Mouse (Mus musculus): ENCODE measurements around the gene Nek3. TPM values are rescaled to one million over a fixed set of nuclear protein-coding genes. Genes with fewer than 3 reads are reported as not detected.

The Nek3 gene
- polyA plus RNA-seq, 1 experiment, result 1.0 TPM

- Histone ChIP-seq H3K4me1 (ENCODE audit: control insufficient read depth, insufficient read depth, low read length) (0 out of 2 replicates have a peak, but pooled peaks cover 2% of the 10 kb centered on the region), H3K4me3 (ENCODE audit: control insufficient read depth, low read depth, low read length) (peak within 1 kb of the TSS; percentile 93), H3K27me3 (ENCODE audit: control insufficient read depth, insufficient read depth, low read length) (no peaks in the 10 kb centered on the region), H3K36me3 (ENCODE audit: control insufficient read depth, insufficient read depth, low read length) (no peaks in the 10 kb centered on the region), H3K27ac (ENCODE audit: control insufficient read depth, insufficient read depth, low read depth, low read length) (peak within 1 kb of the TSS; percentile 90)
- peak; percentile 94 for TF ChIP-seq CTCF (IDR thresholded peaks at IDR 0.05; ENCODE audit: control insufficient read depth, insufficient read depth, insufficient replicate concordance, low read depth, low read length)
- peak; percentile 11; the same call in 1 of the 2 replicates for TF ChIP-seq POLR2A (IDR thresholded peaks at IDR 0.05; ENCODE audit: control insufficient read depth, low read depth, low read length)
Measured at GRCm38 (mm10) chr8:22192660-22193431, 26.6 kb upstream of the Nek3 start, which contains the start of gene Vps36. TSS of gene Vps36 (plus strand) at chr8:22192809.

DNA sequence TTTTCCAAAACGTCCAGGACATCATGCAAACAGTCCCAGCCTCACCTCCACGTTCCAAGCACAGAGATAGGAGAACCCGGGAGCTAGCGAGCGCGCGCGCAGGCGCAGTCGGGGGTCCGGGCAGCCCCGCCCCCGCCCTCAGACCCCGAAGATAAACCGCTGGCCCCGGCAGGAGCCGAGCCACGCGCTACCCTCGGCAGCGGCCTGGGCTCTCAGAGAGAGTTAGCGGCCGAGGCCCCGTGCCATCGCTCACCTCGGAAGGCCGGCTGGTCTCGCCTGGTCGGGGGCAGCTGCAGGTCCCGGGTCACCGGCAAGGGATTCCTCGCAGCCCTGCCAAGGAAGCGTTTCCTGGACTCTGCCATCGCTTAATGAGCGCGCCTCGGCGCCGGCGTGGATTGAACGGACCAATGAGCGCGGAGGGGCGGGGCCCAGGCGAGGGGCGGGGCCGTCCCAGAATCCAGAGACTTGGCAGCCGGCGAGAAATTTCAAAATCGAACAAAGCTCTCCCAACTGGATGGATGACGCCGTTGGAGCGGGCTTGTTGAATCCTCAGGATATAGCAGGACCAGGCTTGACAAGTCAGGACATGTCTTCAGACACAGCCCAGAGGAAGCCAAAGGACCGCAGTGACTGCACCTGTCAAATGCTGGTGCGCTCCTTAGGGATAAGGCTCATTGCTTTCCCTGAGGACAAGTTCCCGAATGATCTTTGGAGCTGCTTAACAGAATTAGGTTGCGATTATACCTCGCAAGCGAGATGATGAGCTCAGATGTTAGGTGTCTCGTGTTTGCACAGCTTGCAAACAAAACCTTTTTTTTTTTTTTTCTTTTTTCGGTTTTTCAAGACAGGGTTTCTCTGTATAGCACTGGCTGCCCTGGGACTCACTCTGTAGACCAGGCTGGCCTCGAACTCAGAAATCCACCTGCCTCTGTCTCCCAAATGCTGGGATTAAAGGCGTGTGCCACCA, 19.5 kb upstream of the Nek3 start, which contains the start of gene Ckap2:
TSS of gene Ckap2 (minus strand) at position 389 of the 967 bp plus-strand sequence.
- Histone ChIP-seq H3K4me1 (ENCODE audit: control insufficient read depth, insufficient read depth, low read length) (peaks cover 7% of the 10 kb centered on the region), H3K36me3 (ENCODE audit: control insufficient read depth, insufficient read depth, low read length) (no peaks in the 10 kb centered on the region)

GRCm38 (mm10) chr8:22184884-22185283, 18.6 kb upstream of the Nek3 start:
- Histone ChIP-seq H3K4me3 (ENCODE audit: control insufficient read depth, low read depth, low read length) (peak overlapping the region; percentile 51), H3K27ac (ENCODE audit: control insufficient read depth, insufficient read depth, low read depth, low read length) (no peak overlapping the region), H3K36me3 (ENCODE audit: control insufficient read depth, insufficient read depth, low read length) (no peaks in the 10 kb centered on the region; the same call in 1 of the 2 replicates), H3K27me3 (ENCODE audit: control insufficient read depth, insufficient read depth, low read length) (no peaks in the 10 kb centered on the region), H3K4me1 (ENCODE audit: control insufficient read depth, insufficient read depth, low read length) (peaks cover 7% of the 10 kb centered on the region)
- TF ChIP-seq CTCF (IDR thresholded peaks at IDR 0.05; ENCODE audit: control insufficient read depth, insufficient read depth, insufficient replicate concordance, low read depth, low read length), result no peak
- no peak for TF ChIP-seq POLR2A (IDR thresholded peaks at IDR 0.05; ENCODE audit: control insufficient read depth, low read depth, low read length)

More for the DNA sequence above, 19.5 kb upstream of the Nek3 start, which contains the start of gene Ckap2:
- TF ChIP-seq CTCF (IDR thresholded peaks at IDR 0.05; ENCODE audit: control insufficient read depth, insufficient read depth, insufficient replicate concordance, low read depth, low read length) (no peak), POLR2A (IDR thresholded peaks at IDR 0.05; ENCODE audit: control insufficient read depth, low read depth, low read length) (peak; percentile 68)
- H3K4me3 ChIP-seq (ENCODE audit: control insufficient read depth, low read depth, low read length), result peak within 1 kb of the TSS; percentile 98
- H3K27me3 ChIP-seq (ENCODE audit: control insufficient read depth, insufficient read depth, low read length), result no peaks in the 10 kb centered on the region
- H3K27ac ChIP-seq (ENCODE audit: control insufficient read depth, insufficient read depth, low read depth, low read length), result peak within 1 kb of the TSS; percentile 98

GRCm38 (mm10) chr8:22175966-22176365, 9.7 kb upstream of the Nek3 start:
- Histone ChIP-seq H3K4me1 (ENCODE audit: control insufficient read depth, insufficient read depth, low read length) (no peaks in the 10 kb centered on the region), H3K27me3 (ENCODE audit: control insufficient read depth, insufficient read depth, low read length) (no peaks in the 10 kb centered on the region), H3K27ac (ENCODE audit: control insufficient read depth, insufficient read depth, low read depth, low read length) (no peak overlapping the region), H3K36me3 (ENCODE audit: control insufficient read depth, insufficient read depth, low read length) (peaks cover 1% of the 10 kb centered on the region; the same call in 1 of the 2 replicates), H3K4me3 (ENCODE audit: control insufficient read depth, low read depth, low read length) (no peak overlapping the region)
- TF ChIP-seq CTCF (IDR thresholded peaks at IDR 0.05; ENCODE audit: control insufficient read depth, insufficient read depth, insufficient replicate concordance, low read depth, low read length) (peak; percentile 49; the same call in 1 of the 2 replicates), POLR2A (IDR thresholded peaks at IDR 0.05; ENCODE audit: control insufficient read depth, low read depth, low read length) (no peak)

GRCm38 (mm10) chr8:22169167-22169566, 2.9 kb upstream of the Nek3 start:
- Histone ChIP-seq H3K27me3 (ENCODE audit: control insufficient read depth, insufficient read depth, low read length) (no peaks in the 10 kb centered on the region), H3K27ac (ENCODE audit: control insufficient read depth, insufficient read depth, low read depth, low read length) (no peak overlapping the region), H3K4me1 (ENCODE audit: control insufficient read depth, insufficient read depth, low read length) (no peaks in the 10 kb centered on the region), H3K4me3 (ENCODE audit: control insufficient read depth, low read depth, low read length) (no peak overlapping the region), H3K36me3 (ENCODE audit: control insufficient read depth, insufficient read depth, low read length) (no peaks in the 10 kb centered on the region)
- TF ChIP-seq CTCF (IDR thresholded peaks at IDR 0.05; ENCODE audit: control insufficient read depth, insufficient read depth, insufficient replicate concordance, low read depth, low read length), result no peak
- no peak for TF ChIP-seq POLR2A (IDR thresholded peaks at IDR 0.05; ENCODE audit: control insufficient read depth, low read depth, low read length)

DNA sequence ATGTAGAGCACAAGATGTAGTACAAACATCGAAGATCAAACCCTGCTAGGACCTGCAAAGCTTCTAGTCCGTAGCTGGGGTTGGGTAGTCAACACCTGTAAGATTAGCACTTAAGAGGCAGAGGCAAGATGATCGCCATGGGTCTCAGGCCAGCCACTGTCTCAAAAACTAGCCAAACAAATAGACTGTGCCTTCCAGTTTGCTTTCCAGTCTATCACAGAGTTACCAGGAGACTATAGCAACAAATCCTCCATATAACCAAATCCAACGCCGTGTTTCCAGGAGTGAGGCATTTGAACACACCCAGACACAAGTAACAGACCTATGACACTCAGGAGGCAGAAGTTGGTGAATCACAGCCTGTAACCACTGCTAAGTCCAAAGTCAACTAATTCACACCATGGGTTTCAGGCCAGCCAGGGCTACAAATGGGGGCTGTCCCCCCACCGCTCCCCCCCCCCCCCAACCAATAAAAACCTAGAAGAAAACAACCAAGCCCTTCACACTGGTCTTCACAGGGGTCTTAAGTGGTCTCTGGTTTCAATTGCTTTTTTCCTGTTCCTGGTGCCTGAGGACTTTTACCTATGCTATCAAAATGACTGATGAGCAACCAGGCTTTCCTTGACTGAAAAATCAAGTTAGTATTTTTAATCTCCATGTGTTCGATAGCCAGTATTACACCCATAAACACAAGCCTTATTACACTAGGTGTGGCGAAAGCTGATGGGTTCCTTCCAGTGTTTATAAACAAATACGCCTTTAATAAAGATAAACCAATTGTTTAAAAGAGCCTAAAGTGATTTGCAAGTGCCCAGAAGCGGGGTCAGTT, 770 bp downstream of the Nek3 start:
- TF ChIP-seq POLR2A (IDR thresholded peaks at IDR 0.05; ENCODE audit: control insufficient read depth, low read depth, low read length) (no peak), CTCF (IDR thresholded peaks at IDR 0.05; ENCODE audit: control insufficient read depth, insufficient read depth, insufficient replicate concordance, low read depth, low read length) (no peak)
- Histone ChIP-seq H3K27me3 (ENCODE audit: control insufficient read depth, insufficient read depth, low read length) (no peaks in the 10 kb centered on the region), H3K27ac (ENCODE audit: control insufficient read depth, insufficient read depth, low read depth, low read length) (no peak overlapping the region), H3K36me3 (ENCODE audit: control insufficient read depth, insufficient read depth, low read length) (no peaks in the 10 kb centered on the region), H3K4me1 (ENCODE audit: control insufficient read depth, insufficient read depth, low read length) (no peaks in the 10 kb centered on the region), H3K4me3 (ENCODE audit: control insufficient read depth, low read depth, low read length) (peak overlapping the region; percentile 71)

Data from testis, adult 2 months (tissue).